Mouse (Mus musculus) liver, embryonic 14.5 days (tissue): Measurements from ENCODE around the gene Nbeal2.

ENCODE experiments used
- CTCF ChIP-seq: IDR thresholded peaks from 2 replicates; pipeline ENCODE4 v1.5.1; 2016; ENCODE audit warnings: antibody characterized with exemption, low read depth, control low read depth
- EP300 ChIP-seq: IDR thresholded peaks from 2 replicates; pipeline ENCODE4 v1.6.1; 2016; ENCODE audit warnings: antibody characterized with exemption, low read depth

- no peak for TF ChIP-seq CTCF
- TF ChIP-seq EP300 = no peak
These were observed 30.3 kb upstream of the Nbeal2 start for GRCm38 (mm10) chr9:110684100-110684831.
